Mouse (Mus musculus) hematopoietic stem cell, adult 5-6 weeks (primary cell): ENCODE results near the gene Gm9918. TPM values are rescaled to one million over a fixed set of nuclear protein-coding genes. Genes with fewer than 3 reads are reported as not detected.

ENCODE experiments used
- ATAC-seq, 2 experiments: fragments of 125-278 bp in 1 of 2; replicated peaks in 1 of 2; 2 replicates each; pipeline ENCODE4 v1.8.0; 2016 to 2017; ENCODE audit warnings: inconsistent platforms in 2 of 2, mild to moderate bottlenecking in 2 of 2, moderate number of reproducible peaks in 2 of 2, low read depth in 1 of 2, moderate TSS enrichment in 1 of 2; ENCODE audit not compliant: low FRiP score in 2 of 2, poor library complexity in 2 of 2, severe bottlenecking in 2 of 2, insufficient read depth in 1 of 2, low TSS enrichment in 1 of 2
- total RNA-seq: library from RNA; stranded (forward); fragments of 172-1452, 232-1000 nt; gene quantifications from 2 replicates; pipeline ENCODE4 v1.2.3, GENCODE M21; 2017

Gene Gm9918
- total RNA-seq, 1 experiment from 2014 or later = not detected

DNA sequence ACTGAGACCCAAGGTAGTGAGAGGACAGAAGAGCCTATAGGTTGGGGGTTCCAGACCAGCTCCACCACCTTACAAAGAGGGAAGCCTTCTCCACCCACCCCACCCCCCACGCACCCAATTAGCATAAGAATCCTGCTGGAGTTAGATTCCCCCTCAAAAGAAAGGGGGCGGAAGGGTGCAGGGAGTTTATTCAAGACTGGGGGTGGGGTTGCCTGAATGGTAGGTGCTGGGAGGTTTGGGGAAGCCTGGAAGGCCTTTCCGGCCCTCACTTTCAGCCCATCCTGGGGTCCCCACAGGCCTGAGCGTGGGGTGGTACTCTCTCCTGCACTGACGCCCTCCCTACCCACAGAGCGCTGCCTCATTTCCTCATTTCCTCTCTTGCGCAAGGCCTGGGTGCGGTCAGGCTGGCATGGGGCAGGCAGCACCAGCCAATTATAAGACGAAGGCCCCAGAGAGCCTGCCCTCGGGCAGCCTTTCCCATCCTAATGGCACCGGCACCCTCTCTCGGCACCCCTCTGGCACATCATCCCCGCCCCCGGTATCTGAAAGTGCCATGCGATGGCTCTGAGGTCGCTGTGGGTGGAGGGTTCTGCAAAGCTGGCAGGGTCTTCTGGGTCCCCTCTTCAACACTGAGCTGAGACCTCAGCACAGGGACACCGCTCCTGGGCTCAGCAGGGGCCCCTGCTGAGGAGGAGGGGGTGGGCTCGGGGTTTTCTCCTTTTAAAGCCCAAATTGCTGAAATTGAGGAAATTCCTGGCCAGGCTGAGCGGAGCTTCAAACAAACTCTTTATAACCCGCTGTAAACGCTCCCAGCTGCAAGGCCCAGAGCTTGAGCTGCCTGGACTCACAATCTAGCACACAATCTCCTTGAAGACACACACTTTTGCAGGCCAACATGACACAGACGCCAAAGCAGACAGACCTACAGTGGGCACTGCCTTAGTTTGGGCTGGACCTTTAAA lies 26.9 kb upstream of the Gm9918 start:
- peak; percentile 84 to 86 for ATAC-seq

DNA sequence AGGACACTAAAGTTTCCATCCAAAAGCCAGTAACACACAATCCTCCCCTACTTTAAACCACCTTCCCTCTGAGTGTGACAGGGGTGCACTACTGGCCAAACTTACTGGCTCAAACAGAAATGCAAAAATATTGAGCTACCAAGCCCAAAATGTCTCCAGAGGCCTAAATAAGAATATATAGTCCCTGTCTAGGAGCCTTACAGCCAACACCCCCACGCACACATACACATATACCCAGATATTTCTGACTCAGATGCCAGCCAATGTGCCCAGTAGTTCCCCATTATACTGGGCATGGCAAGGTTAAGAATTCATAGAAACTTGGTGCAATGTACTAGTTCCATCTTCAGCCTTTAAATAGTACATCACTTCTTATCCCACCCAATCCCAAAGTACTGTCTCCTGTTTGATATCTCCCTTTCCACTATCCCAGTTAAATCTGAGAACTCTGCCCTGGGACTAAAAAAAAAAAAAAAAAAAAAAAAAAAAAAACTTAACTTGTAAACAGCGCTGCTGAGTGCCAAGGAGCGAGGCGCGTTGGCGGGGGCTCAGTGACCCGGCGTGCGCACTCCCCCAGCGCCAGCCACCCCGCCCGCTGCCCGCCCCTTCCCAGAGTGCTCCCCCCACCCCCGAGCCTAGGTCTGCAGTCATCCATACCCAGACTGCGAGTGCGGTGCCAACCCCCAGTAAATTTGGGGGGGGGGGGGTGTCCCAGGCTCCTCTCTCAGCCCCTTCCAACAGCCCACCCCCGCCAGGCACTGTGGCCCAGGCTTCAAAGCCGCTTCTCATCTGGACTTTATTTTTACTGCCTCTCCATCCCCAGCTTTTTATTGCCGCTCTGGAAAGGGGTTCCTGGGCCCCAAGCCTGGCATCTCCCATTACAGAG lies 25.8 kb upstream of the Gm9918 start:
- no peak for ATAC-seq

DNA sequence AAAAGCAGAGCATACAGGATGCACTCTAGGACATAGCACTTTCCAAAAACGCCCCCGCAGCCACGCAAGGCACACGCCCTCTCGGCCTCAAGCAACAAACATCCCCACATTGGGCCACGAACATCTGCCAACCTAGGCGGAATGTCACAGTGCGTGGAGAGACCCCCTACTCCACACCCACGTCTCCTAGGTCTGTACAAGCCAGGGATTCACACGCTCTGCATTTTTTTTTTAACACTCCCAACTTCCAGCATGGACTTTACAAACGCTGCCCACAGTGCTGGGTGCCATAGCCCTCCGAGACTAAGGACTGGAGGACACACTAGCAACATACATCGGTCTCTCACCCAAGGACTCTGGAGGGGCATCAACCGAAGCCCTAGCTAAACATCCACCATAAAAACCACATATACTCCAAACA lies 24.9 kb upstream of the Gm9918 start:
- ATAC-seq = no peak

- ATAC-seq = peak; percentile 8 to 27; a peak in 1 of 4 replicates
Observed at GRCm38 (mm10) chr15:102245891-102246741, 24.2 kb upstream of the Gm9918 start.

- peak; percentile 30 to 46; a peak in 3 of 4 replicates for ATAC-seq
Observed at GRCm38 (mm10) chr15:102246866-102247251, 23.5 kb upstream of the Gm9918 start.

- ATAC-seq = 0 out of 4 replicates have a peak, but pooled peaks have one; percentile 2 to 14
Observed at GRCm38 (mm10) chr15:102247252-102248130, 22.9 kb upstream of the Gm9918 start.

DNA sequence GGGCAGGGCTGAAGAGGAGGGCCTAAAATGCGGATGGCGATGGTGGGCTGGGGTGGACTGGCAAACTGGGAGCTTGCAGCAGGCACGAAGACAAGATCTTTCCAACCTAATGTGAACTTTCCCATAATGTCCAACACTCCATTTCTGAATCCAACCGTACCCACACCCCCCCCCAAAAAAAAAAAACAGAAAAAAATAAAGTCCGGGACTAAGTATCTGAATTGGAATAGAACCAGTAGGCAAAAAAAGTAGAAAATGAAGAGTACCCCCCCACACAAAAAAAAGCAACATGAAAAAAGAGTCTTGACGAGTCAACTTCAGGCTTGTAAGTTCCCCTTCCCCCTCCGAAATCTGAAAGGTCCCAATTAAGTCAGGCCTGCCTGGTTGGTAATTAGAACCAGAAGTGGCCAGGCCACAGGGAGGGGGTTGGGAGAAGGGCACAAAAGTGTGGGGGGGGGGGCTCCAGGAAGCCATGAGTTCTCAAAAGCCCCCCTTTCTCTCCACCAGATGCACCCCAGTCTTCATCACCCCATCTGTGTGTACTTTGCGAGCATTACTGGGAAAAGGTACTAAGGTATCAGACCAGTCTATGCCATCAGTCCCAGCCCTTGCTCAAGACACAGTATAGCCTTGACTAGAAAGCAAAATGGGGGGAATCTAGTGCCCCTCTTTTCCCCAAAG lies 22.1 kb upstream of the Gm9918 start:
- ATAC-seq = no peak

GRCm38 (mm10) chr15:102248812-102249191 lies 21.6 kb upstream of the Gm9918 start:
- no peak for ATAC-seq

GRCm38 (mm10) chr15:102249251-102249691 lies 21.1 kb upstream of the Gm9918 start:
- no peak for ATAC-seq

- ATAC-seq = no peak
Observed at GRCm38 (mm10) chr15:102249967-102250366, 20.4 kb upstream of the Gm9918 start.

- no peak for ATAC-seq
Observed at GRCm38 (mm10) chr15:102250521-102250920, 19.8 kb upstream of the Gm9918 start.

- no peak for ATAC-seq
Observed at GRCm38 (mm10) chr15:102255547-102256255, 14.7 kb upstream of the Gm9918 start.

GRCm38 (mm10) chr15:102256431-102257201 lies 13.7 kb upstream of the Gm9918 start:
- no peak for ATAC-seq

DNA sequence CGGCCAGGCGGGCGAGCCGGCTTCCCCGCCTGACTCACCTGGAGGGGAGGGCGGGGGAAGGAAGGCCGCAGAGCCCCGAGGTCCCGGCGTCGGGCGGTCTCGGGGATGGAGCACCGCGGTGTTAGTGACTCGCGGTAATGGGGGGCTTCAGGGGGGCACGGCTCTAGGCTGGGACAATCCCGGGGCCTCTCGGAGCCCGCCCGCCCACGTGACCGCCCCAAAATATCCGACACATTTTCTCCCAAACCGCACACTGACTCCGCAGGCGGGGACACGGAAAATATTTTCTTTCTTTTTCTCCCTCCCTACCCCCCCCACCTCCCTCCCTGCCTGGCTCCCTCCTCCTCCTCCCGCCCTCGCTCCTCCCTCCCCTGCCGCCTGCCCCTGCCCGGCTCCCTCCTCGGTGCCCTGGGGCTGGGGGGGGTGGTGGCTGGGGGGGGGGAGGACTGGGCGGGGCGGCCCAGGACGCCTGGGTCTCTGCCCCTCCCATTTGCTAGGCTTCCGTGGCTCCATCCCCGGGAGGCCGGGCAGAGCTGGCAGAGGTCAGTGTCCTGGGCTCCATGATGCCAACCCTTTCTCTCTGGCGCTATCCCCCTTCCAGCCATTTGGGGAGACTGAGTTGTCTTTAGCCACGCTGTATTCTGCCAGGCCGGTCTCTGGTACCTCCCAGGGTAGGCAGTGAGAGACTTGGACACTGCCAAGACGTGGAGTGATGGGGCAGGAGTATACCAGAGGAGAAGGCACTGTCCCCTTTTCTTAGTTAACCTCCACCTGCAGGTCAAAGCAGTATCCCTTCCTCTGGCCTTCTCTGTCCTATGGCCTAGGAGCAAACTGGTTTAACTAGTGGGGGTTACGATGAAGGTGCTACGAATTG lies 12.9 kb upstream of the Gm9918 start, which contains the start of gene Rarg:
Rarg (minus strand) TSS at position 316 of the 874 bp plus-strand sequence.
- peak; percentile 32 to 40 for ATAC-seq
